Mouse (Mus musculus) thymus, adult 2 months (tissue): ENCODE measurements at regions not wholly inside any gene's neighbourhood (a gene's known extent, or its start where the extent isn't known, plus 50 kb on each side); places are given as distances from the start of the nearest gene placed in this dataset.

Experiments
- CTCF ChIP-seq: fragments of 200-500 bp; IDR thresholded peaks from 2 replicates; pipeline ENCODE4 v1.5.1; 2012; ENCODE audit warnings: mild to moderate bottlenecking, control low read depth, low read length, moderate library complexity, borderline replicate concordance; ENCODE audit not compliant: control insufficient read depth, poor library complexity, insufficient read depth; ENCODE audit errors: extremely low read depth
- POLR2A ChIP-seq: fragments of 200-500 bp; IDR thresholded peaks from 2 replicates; pipeline ENCODE4 v1.6.1; 2012; ENCODE audit warnings: mild to moderate bottlenecking, low read length, control low read depth, moderate library complexity; ENCODE audit not compliant: control insufficient read depth, poor library complexity, insufficient read depth; ENCODE audit errors: extremely low read depth

DNA sequence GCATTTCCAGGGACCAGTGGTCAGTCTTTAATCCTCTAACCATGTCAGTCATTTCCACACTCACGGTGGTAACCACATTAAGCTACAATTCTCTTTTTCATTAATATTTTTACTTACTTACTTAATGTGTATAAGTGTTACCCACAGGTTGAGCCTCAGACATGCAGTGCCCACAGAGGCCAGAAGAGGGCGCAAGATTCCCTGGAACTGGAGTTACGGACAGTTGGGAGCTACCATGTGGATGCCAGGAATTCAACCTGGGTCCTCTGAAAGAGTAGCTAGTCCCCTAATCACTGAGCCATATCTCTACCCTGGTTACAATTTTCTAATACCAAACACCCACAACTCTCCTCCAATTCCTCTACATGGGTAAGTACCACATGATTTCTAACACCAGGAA is 420.5 kb downstream of the Lrig3 start:
- TF ChIP-seq CTCF (no peak), POLR2A (no peak)
